Mouse (Mus musculus): Measurements from ENCODE around the gene Rsbn1. TPM values are rescaled to one million over a fixed set of nuclear protein-coding genes. Genes with fewer than 3 reads are reported as not detected.
A peak's percentile ranks its signal among the peaks of the same experiment; 100 is the strongest.

The Rsbn1 gene
- total RNA-seq, 2 experiments from 2014 or later, result 23.3 to 26.7 TPM

GRCm38 (mm10) chr3:104007479-104007878, 93.6 kb downstream of the Rsbn1 start:
- Histone ChIP-seq H3K27ac (no peak overlapping the region), H3K4me3 (no peak overlapping the region)
- TF ChIP-seq CTCF (IDR thresholded peaks at IDR 0.05), result no peak; the same call in none of the 2 replicates
- intact Hi-C loops (cut with DNase I), result no loop called here
- no peak for DNase-seq (ENCODE audit: extremely low spot score in 1 of 2, low spot score in 2 of 2)

- DNase-seq (ENCODE audit: extremely low spot score in 1 of 2, low spot score in 2 of 2), result no peak
- intact Hi-C loops (cut with DNase I), result no loop called here
- Histone ChIP-seq H3K4me3 (no peak overlapping the region), H3K27ac (no peak overlapping the region)
- peak; percentile 21 for TF ChIP-seq CTCF (IDR thresholded peaks at IDR 0.05)
These were observed 96.2 kb downstream of the Rsbn1 start for GRCm38 (mm10) chr3:104009924-104010662.

- intact Hi-C loops (cut with DNase I), result no loop called here
- TF ChIP-seq CTCF (IDR thresholded peaks at IDR 0.05), result no peak
These were observed 98.1 kb downstream of the Rsbn1 start for GRCm38 (mm10) chr3:104011972-104012371.

More at GRCm38 (mm10) chr3:104011972-104012371, 98.1 kb downstream of the Rsbn1 start:
- DNase-seq (ENCODE audit: extremely low spot score in 1 of 2, low spot score in 2 of 2), result no peak
- no peak overlapping the region for H3K27ac ChIP-seq
- no peak overlapping the region for H3K4me3 ChIP-seq

Other genes starting within 250 kb of the Rsbn1 start
- gene Olfml3, start 176.1 kb upstream of the Rsbn1 start, total RNA-seq (2021), result 10 to 100 TPM; 12.0 to 13.4 TPM
- not detected for gene Gm10964, start 174.8 kb upstream of the Rsbn1 start, total RNA-seq (2021)
- gene Hipk1, start 122.6 kb upstream of the Rsbn1 start, total RNA-seq (2021), result 100 to 1,000 TPM; 124 to 128 TPM
- gene Dclre1b, start 104.7 kb upstream of the Rsbn1 start, total RNA-seq (2021), result 1 to 10 TPM; 7.7 to 8.2 TPM
- 10 to 100 TPM; 14.8 to 15.8 TPM for gene Ap4b1, start 104.6 kb upstream of the Rsbn1 start, total RNA-seq (2021)
- gene Gm43064, start 104.5 kb upstream of the Rsbn1 start, total RNA-seq (2021), result under 1 TPM; 0.27 to 0.87 TPM
- gene Bcl2l15, start 81.5 kb upstream of the Rsbn1 start, total RNA-seq (2021), result 1 to 10 TPM; 1.3 to 1.8 TPM
- 1 to 10 TPM; 1.2 to 1.8 TPM for gene Ptpn22, start 54.3 kb upstream of the Rsbn1 start, total RNA-seq (2021)
- gene Phtf1, start 54.0 kb downstream of the Rsbn1 start, total RNA-seq (2021), result 10 to 100 TPM; 43.4 to 48.1 TPM